Mouse (Mus musculus): ENCODE results near the gene Syt7. TPM values are rescaled to one million over a fixed set of nuclear protein-coding genes. Genes with fewer than 3 reads are reported as not detected.

Syt7 gene
- polyA plus RNA-seq, 1 experiment from 2014 or later = 15.5 TPM

DNA sequence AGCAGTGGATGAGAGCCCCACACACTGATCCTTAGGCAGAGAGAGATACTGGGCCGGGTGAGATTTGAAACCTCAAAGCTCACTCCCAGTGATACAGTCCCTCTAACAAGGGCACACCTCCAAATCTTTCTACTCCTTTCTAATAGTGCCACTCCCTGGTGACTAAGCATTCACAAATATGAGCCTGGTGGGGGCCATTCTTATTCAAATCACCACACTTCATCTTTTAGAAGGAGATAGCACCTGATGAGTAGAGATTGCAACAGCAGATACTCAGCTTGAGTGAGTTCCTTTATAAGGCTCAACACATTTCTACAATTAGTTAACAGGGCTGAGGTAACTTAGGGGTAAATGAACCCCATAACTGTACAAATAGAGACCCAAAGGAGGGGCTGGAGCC is 15.7 kb upstream of the Syt7 start:
- Histone ChIP-seq H3K9ac (replicated peaks; ENCODE audit: low read depth, low read length) (no peak overlapping the region), H3K27ac (ENCODE audit: low read depth, low read length) (no peak overlapping the region), H3K9me3 (ENCODE audit: control insufficient read depth, low read length) (no peaks in the 10 kb centered on the region), H3K36me3 (ENCODE audit: control insufficient read depth, insufficient read depth, low read length) (no peaks in the 10 kb centered on the region), H3K27me3 (ENCODE audit: control insufficient read depth, insufficient read depth, low read length) (no peaks in the 10 kb centered on the region), H3K4me1 (ENCODE audit: control insufficient read depth, insufficient read depth, low read length) (no peaks in the 10 kb centered on the region), H3K4me3 (ENCODE audit: low read depth, low read length) (no peak overlapping the region), H3K4me2 (ENCODE audit: low read depth, low read length) (no peak overlapping the region)
- WGBS = 60% methylated on average over 1 of the region's 1 CpGs
- ATAC-seq (ENCODE audit: low read depth) = no peak

DNA sequence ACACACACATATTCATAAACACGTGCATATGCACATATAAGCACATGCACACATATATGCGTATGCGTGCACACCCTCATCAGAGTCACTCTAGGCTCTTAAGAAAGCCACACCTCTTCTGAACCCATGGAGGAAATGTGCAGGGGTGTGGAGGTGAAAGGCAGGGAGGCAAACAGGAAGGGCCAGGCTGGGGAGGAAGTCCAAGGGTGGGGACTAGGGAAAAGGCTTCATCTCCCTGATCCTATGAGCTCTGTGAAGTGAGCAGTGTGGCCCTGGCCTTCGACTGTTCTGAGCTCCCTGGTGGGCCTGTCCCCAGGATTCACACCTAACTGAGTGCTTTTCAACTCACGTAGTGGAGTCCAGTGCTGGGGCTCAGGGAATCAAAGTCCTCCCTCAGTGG is 13.6 kb upstream of the Syt7 start:
- H3K9me3 ChIP-seq (ENCODE audit: control insufficient read depth, low read length) = no peaks in the 10 kb centered on the region
- WGBS = 73% methylated on average over 5 of the region's 5 CpGs
- no peak overlapping the region for H3K9ac ChIP-seq (replicated peaks; ENCODE audit: low read depth, low read length)
- no peak for ATAC-seq (ENCODE audit: low read depth)
- H3K4me1 ChIP-seq (ENCODE audit: control insufficient read depth, insufficient read depth, low read length) = no peaks in the 10 kb centered on the region
- no peak overlapping the region for H3K27ac ChIP-seq (ENCODE audit: low read depth, low read length)
- H3K4me2 ChIP-seq (ENCODE audit: low read depth, low read length) = no peak overlapping the region
- no peak overlapping the region for H3K4me3 ChIP-seq (ENCODE audit: low read depth, low read length)
- H3K27me3 ChIP-seq (ENCODE audit: control insufficient read depth, insufficient read depth, low read length) = no peaks in the 10 kb centered on the region
- no peaks in the 10 kb centered on the region for H3K36me3 ChIP-seq (ENCODE audit: control insufficient read depth, insufficient read depth, low read length)

DNA sequence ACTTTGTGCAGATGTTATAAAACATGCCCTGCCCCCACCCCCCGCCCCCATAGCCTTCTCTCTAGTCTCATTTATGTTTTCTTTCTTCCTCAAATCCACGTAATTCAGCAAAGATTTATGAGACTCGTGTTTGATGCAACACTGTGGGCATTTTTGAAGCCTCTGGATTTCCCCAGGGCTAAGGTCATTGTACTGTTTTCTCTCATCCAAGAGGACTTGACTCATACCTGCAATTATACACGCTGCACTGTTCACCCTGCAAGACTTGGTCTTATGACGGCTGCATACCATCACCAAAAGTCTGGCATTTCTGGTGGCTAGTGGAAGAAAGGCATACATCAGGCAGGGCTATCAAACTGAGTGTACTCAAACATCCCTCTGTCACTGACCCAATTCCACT is 8.9 kb upstream of the Syt7 start:
- Histone ChIP-seq H3K4me1 (ENCODE audit: control insufficient read depth, insufficient read depth, low read length) (no peaks in the 10 kb centered on the region), H3K27me3 (ENCODE audit: control insufficient read depth, insufficient read depth, low read length) (no peaks in the 10 kb centered on the region), H3K27ac (ENCODE audit: low read depth, low read length) (no peak overlapping the region), H3K4me2 (ENCODE audit: low read depth, low read length) (no peak overlapping the region), H3K9ac (replicated peaks; ENCODE audit: low read depth, low read length) (no peak overlapping the region), H3K9me3 (ENCODE audit: control insufficient read depth, low read length) (no peaks in the 10 kb centered on the region), H3K4me3 (ENCODE audit: low read depth, low read length) (no peak overlapping the region), H3K36me3 (ENCODE audit: control insufficient read depth, insufficient read depth, low read length) (no peaks in the 10 kb centered on the region)
- ATAC-seq (ENCODE audit: low read depth) = no peak
- WGBS = 83% methylated on average over 5 of the region's 5 CpGs

DNA sequence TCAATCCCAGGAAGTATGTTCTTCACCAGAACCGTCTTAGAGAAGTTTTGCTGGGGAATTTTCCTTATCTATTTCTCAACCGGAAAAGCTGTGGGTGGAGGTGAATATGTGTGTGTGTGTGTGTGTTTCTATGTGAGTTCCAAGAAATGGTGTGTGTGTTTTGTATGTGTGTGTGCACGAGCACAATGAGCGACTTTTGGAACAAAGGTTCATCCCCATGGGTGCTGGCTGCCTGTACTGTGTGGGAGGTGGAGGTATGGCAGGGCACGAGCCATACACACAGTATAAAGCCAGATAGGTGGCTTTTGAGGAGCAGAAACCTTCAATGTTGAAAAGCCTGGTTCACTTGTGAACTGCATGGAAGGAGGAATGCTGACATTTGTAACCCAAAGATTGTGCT is 1.2 kb upstream of the Syt7 start:
- Histone ChIP-seq H3K9ac (replicated peaks; ENCODE audit: low read depth, low read length) (no peak overlapping the region), H3K36me3 (ENCODE audit: control insufficient read depth, insufficient read depth, low read length) (no peaks in the 10 kb centered on the region), H3K4me2 (ENCODE audit: low read depth, low read length) (no peak overlapping the region), H3K27me3 (ENCODE audit: control insufficient read depth, insufficient read depth, low read length) (no peaks in the 10 kb centered on the region), H3K4me3 (ENCODE audit: low read depth, low read length) (no peak overlapping the region), H3K4me1 (ENCODE audit: control insufficient read depth, insufficient read depth, low read length) (peaks cover 11% of the 10 kb centered on the region; the same call in 1 of the 2 replicates), H3K27ac (ENCODE audit: low read depth, low read length) (no peak overlapping the region), H3K9me3 (ENCODE audit: control insufficient read depth, low read length) (no peaks in the 10 kb centered on the region)
- no peak for ATAC-seq (ENCODE audit: low read depth)
- 82% methylated on average over 5 of the region's 5 CpGs for WGBS

DNA sequence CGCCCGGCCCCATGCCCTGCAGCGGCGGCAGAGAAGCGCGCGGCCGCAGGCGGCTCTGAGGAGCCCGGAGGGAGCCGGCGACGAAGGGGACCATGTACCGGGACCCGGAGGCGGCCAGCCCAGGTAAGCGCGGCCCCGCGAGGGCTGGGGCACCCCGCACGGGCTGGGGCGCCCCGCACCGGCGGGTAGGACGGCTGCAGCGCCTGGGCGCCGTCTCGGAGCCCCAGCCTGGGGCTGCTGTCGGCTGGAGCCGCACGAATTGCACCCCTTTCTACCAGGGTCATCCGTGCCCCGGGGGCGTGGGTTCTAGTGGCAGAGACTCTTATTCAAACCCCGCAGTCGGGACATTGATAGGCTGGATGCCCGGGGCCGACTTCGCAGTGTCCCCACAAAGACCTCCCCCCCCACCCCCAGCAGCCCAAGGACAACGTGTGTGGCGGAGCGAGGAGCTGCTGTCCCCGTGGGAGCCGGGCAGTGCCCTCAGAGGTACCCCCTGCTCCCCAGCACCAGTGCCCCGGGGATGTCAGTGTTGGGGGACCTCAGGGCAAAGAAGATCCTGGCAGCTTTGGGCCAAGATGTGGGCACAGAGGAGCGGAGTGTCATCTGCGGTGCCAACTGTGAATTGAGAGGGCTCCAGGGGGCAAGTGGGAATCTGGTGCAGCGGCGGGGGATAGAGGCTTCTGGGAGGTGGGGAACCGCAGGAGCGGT is 655 bp downstream of the Syt7 start:
- Histone ChIP-seq H3K4me2 (ENCODE audit: low read depth, low read length) (peak overlapping the region; percentile 77), H3K9me3 (ENCODE audit: control insufficient read depth, low read length) (no peaks in the 10 kb centered on the region), H3K4me1 (ENCODE audit: control insufficient read depth, insufficient read depth, low read length) (peaks cover 22% of the 10 kb centered on the region), H3K9ac (replicated peaks; ENCODE audit: low read depth, low read length) (peak overlapping the region; percentile 87), H3K4me3 (ENCODE audit: low read depth, low read length) (peak overlapping the region; percentile 73), H3K27ac (ENCODE audit: low read depth, low read length) (peak overlapping the region; percentile 48), H3K36me3 (ENCODE audit: control insufficient read depth, insufficient read depth, low read length) (no peaks in the 10 kb centered on the region), H3K27me3 (ENCODE audit: control insufficient read depth, insufficient read depth, low read length) (no peaks in the 10 kb centered on the region)
- ATAC-seq (ENCODE audit: low read depth) = peak; percentile 64
- under 1% methylated on average over 46 of the region's 54 CpGs for WGBS

GRCm38 (mm10) chr19:10390099-10390680 is 1.3 kb downstream of the Syt7 start:
- no peak overlapping the region for H3K27ac ChIP-seq (ENCODE audit: low read depth, low read length)
- peaks cover 28% of the 10 kb centered on the region for H3K4me1 ChIP-seq (ENCODE audit: control insufficient read depth, insufficient read depth, low read length)
- WGBS = 21% methylated on average over 10 of the region's 12 CpGs
- no peaks in the 10 kb centered on the region for H3K27me3 ChIP-seq (ENCODE audit: control insufficient read depth, insufficient read depth, low read length)
- ATAC-seq (ENCODE audit: low read depth) = no peak
- peak overlapping the region; percentile 73 for H3K4me3 ChIP-seq (ENCODE audit: low read depth, low read length)
- H3K36me3 ChIP-seq (ENCODE audit: control insufficient read depth, insufficient read depth, low read length) = no peaks in the 10 kb centered on the region
- peak overlapping the region; percentile 77 for H3K4me2 ChIP-seq (ENCODE audit: low read depth, low read length)
- no peaks in the 10 kb centered on the region for H3K9me3 ChIP-seq (ENCODE audit: control insufficient read depth, low read length)
- peak overlapping the region; percentile 87 for H3K9ac ChIP-seq (replicated peaks; ENCODE audit: low read depth, low read length)

DNA sequence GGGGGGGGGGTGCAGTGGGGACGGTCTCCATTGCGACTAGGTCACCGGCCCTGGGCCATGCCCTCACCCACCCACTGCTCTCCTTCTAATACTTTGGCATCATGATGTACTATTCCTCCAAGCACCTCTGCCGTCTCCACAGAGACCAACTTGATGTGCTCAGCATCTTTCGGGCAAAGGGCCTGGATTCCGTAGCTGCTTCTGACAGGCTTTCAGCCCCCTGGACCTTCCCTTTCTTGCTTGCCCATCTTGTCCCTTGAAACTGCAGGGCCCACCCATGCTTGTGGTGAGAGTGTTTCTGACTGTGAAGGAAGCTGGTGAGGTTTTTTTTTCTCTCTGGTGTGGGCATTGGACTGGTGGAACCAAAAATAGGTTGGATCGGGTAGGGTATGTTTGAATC is 2.1 kb downstream of the Syt7 start:
- no peak overlapping the region for H3K27ac ChIP-seq (ENCODE audit: low read depth, low read length)
- H3K36me3 ChIP-seq (ENCODE audit: control insufficient read depth, insufficient read depth, low read length) = no peaks in the 10 kb centered on the region
- peaks cover 28% of the 10 kb centered on the region for H3K4me1 ChIP-seq (ENCODE audit: control insufficient read depth, insufficient read depth, low read length)
- no peak overlapping the region for H3K9ac ChIP-seq (replicated peaks; ENCODE audit: low read depth, low read length)
- no peaks in the 10 kb centered on the region for H3K9me3 ChIP-seq (ENCODE audit: control insufficient read depth, low read length)
- H3K4me3 ChIP-seq (ENCODE audit: low read depth, low read length) = no peak overlapping the region; the same call in 1 of the 2 replicates
- H3K4me2 ChIP-seq (ENCODE audit: low read depth, low read length) = peak overlapping the region; percentile 77; the same call in 1 of the 2 replicates
- WGBS = 86% methylated on average over 7 of the region's 7 CpGs
- no peak for ATAC-seq (ENCODE audit: low read depth)
- no peaks in the 10 kb centered on the region for H3K27me3 ChIP-seq (ENCODE audit: control insufficient read depth, insufficient read depth, low read length)

- no peaks in the 10 kb centered on the region for H3K27me3 ChIP-seq (ENCODE audit: control insufficient read depth, insufficient read depth, low read length)
- peaks cover 28% of the 10 kb centered on the region for H3K4me1 ChIP-seq (ENCODE audit: control insufficient read depth, insufficient read depth, low read length)
- ATAC-seq (ENCODE audit: low read depth) = no peak
- H3K27ac ChIP-seq (ENCODE audit: low read depth, low read length) = no peak overlapping the region
- no peaks in the 10 kb centered on the region for H3K9me3 ChIP-seq (ENCODE audit: control insufficient read depth, low read length)
- H3K36me3 ChIP-seq (ENCODE audit: control insufficient read depth, insufficient read depth, low read length) = no peaks in the 10 kb centered on the region
- 30% methylated on average over 3 of the region's 3 CpGs for WGBS
- H3K4me3 ChIP-seq (ENCODE audit: low read depth, low read length) = no peak overlapping the region
- no peak overlapping the region for H3K9ac ChIP-seq (replicated peaks; ENCODE audit: low read depth, low read length)
- no peak overlapping the region for H3K4me2 ChIP-seq (ENCODE audit: low read depth, low read length)
Observed at GRCm38 (mm10) chr19:10391995-10392394, 3.1 kb downstream of the Syt7 start.

GRCm38 (mm10) chr19:10393471-10393870 is 4.6 kb downstream of the Syt7 start:
- WGBS = 91% methylated on average over 6 of the region's 6 CpGs
- ATAC-seq (ENCODE audit: low read depth) = no peak
- H3K27me3 ChIP-seq (ENCODE audit: control insufficient read depth, insufficient read depth, low read length) = no peaks in the 10 kb centered on the region
- H3K27ac ChIP-seq (ENCODE audit: low read depth, low read length) = no peak overlapping the region
- H3K4me2 ChIP-seq (ENCODE audit: low read depth, low read length) = no peak overlapping the region
- H3K36me3 ChIP-seq (ENCODE audit: control insufficient read depth, insufficient read depth, low read length) = no peaks in the 10 kb centered on the region
- H3K4me1 ChIP-seq (ENCODE audit: control insufficient read depth, insufficient read depth, low read length) = peaks cover 28% of the 10 kb centered on the region
- H3K9ac ChIP-seq (replicated peaks; ENCODE audit: low read depth, low read length) = no peak overlapping the region
- no peaks in the 10 kb centered on the region for H3K9me3 ChIP-seq (ENCODE audit: control insufficient read depth, low read length)
- H3K4me3 ChIP-seq (ENCODE audit: low read depth, low read length) = no peak overlapping the region

Data from neural tube, embryonic 14.5 days (tissue).